Mouse (Mus musculus) sigmoid colon, adult 10 weeks (tissue): Measurements from ENCODE around the gene Pimreg. TPM values are rescaled to one million over a fixed set of nuclear protein-coding genes. Genes with fewer than 3 reads are reported as not detected.

Experiments used
- polyA plus RNA-seq: library from polyadenylated mRNA; stranded (reverse); fragments of 350-450 nt; fragmentation: Illumina TruSeq; extraction: RNeasy Lipid Tissue Mini Kit (QIAGEN cat#74804); gene quantifications from one replicate; pipeline ENCODE4 v1.2.3, GENCODE M21; 2014; ENCODE audit warnings: low read depth, low replicate concordance

Pimreg gene
- 0.38 TPM for polyA plus RNA-seq

GRCm38 (mm10) chr11:72041768-72042607, at the start of gene Pimreg:
Gene Pimreg, plus strand, starts transcription at chr11:72042032.

GRCm38 (mm10) chr11:72037409-72037808, 4.4 kb upstream of the Pimreg start, which contains the start of gene Aipl1:
Gene Aipl1, minus strand, starts transcription at chr11:72037509.

Other genes starting within 250 kb of the Pimreg start
- not detected for gene Aipl1, start 4.5 kb upstream of the Pimreg start, polyA plus RNA-seq
- gene Pitpnm3, start 93.7 kb downstream of the Pimreg start, polyA plus RNA-seq = 3.4 TPM
- gene Gm43951, start 164.8 kb downstream of the Pimreg start, polyA plus RNA-seq = not detected
- 12.1 TPM for gene 4933427D14Rik, start 165.4 kb downstream of the Pimreg start, polyA plus RNA-seq
- 195 TPM for gene Txndc17, start 165.5 kb downstream of the Pimreg start, polyA plus RNA-seq
- gene Med31, start 173.6 kb downstream of the Pimreg start, polyA plus RNA-seq = 15.8 TPM
- gene Slc13a5, start 225.2 kb downstream of the Pimreg start, polyA plus RNA-seq = not detected